Mouse (Mus musculus) midbrain, embryonic 14.5 days (tissue): Measurements from ENCODE around the gene Tent2. TPM values are rescaled to one million over a fixed set of nuclear protein-coding genes. Genes with fewer than 3 reads are reported as not detected.

ENCODE experiments used
- ATAC-seq: fragments of 200-750 bp; cut with Nextera tagmentation; 2 replicates; pipeline ENCODE4 v1.8.0; 2017; ENCODE audit warnings: moderate number of reproducible peaks, moderate library complexity; ENCODE audit not compliant: low FRiP score, low TSS enrichment
- DNase-seq: peaks from one replicate; pipeline ENCODE4 v3.0.0-alpha.2; 2015
- H3K27ac ChIP-seq: fragments of 300-500 bp; sonication (generic); replicated peaks from 2 replicates; pipeline ENCODE4 v1.5.1; 2014; ENCODE audit warnings: mild to moderate bottlenecking, low read depth, low read length, moderate library complexity
- H3K27me3 ChIP-seq: fragments of 300-500 bp; sonication (generic); 2 replicates; pipeline ENCODE4 v1.6.1; 2014; ENCODE audit warnings: low read length, control low read depth, mixed read lengths; ENCODE audit not compliant: control insufficient read depth, insufficient read depth
- H3K36me3 ChIP-seq: fragments of 300-500 bp; sonication (generic); 2 replicates; pipeline ENCODE4 v1.6.1; 2014; ENCODE audit warnings: low read length, control low read depth; ENCODE audit not compliant: control insufficient read depth, insufficient read depth
- H3K4me1 ChIP-seq: fragments of 300-500 bp; sonication (generic); 2 replicates; pipeline ENCODE4 v1.6.1; 2014; ENCODE audit warnings: mild to moderate bottlenecking, antibody characterized with exemption, low read length, control low read depth; ENCODE audit not compliant: control insufficient read depth, insufficient read depth
- H3K4me2 ChIP-seq: fragments of 300-500 bp; sonication (generic); 2 replicates; pipeline ENCODE4 v1.6.1; 2014; ENCODE audit warnings: mild to moderate bottlenecking, low read length, moderate library complexity
- H3K4me3 ChIP-seq: fragments of 300-500 bp; sonication (generic); replicated peaks from 2 replicates; pipeline ENCODE4 v1.5.1; 2014; ENCODE audit warnings: low read depth, low read length
- H3K9ac ChIP-seq: fragments of 300-500 bp; sonication (generic); replicated peaks from 2 replicates; pipeline ENCODE4 v1.6.1; 2014; ENCODE audit warnings: mild to moderate bottlenecking, low read length, moderate library complexity
- H3K9me3 ChIP-seq: fragments of 300-500 bp; sonication (generic); 2 replicates; pipeline ENCODE4 v1.6.1; 2016; ENCODE audit warnings: low read length, control low read depth, mixed read lengths; ENCODE audit not compliant: control insufficient read depth
- WGBS: fragments of 180-500 bp; shearing (Covaris S2); extraction: QIAGEN DNeasy Blood & Tissue Kit; methylation state at CpG from one replicate; pipeline ENCODE4 v1.1.7; 2014; 5-methylcytosine and 5-hydroxymethylcytosine counted together
- polyA plus RNA-seq: library from polyadenylated mRNA; unstranded; fragments of >200 nt; fragmentation: Nextera tagmentation; extraction: Ambion mirVana; gene quantifications from 2 replicates; pipeline ENCODE4 v1.2.1, GENCODE M21; 2014

The Tent2 gene
- polyA plus RNA-seq, 1 experiment from 2014 or later = 54.8 TPM

DNA sequence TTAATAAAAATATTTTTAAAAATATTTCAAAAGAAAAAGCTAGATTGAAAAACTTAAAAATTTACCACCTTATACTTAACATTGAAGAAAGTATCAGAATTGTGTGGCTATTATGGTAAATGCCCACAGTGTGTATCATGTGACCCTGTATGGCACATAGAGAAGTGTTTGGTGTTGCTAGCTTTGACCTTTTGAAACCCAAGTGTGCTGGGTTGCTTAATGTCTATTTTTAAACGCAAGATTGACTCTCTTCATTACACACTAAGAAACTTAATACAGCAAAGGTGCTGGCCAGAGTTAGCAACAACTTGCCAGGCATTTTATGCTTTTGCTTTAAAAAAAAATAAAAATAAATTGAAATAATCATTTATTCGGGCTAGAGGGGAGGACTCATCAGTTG lies 56.7 kb downstream of the Tent2 start:
- H3K4me3 ChIP-seq = no peak overlapping the region
- H3K4me2 ChIP-seq = no peak overlapping the region
- H3K36me3 ChIP-seq = no peaks in the 10 kb centered on the region
- H3K4me1 ChIP-seq = no peaks in the 10 kb centered on the region
- 88% methylated on average over 2 of the region's 2 CpGs for WGBS
- H3K9ac ChIP-seq = no peak overlapping the region
- H3K27ac ChIP-seq = no peak overlapping the region
- H3K27me3 ChIP-seq = no peaks in the 10 kb centered on the region
- no peaks in the 10 kb centered on the region for H3K9me3 ChIP-seq
- DNase-seq (no peak), ATAC-seq (no peak)

DNA sequence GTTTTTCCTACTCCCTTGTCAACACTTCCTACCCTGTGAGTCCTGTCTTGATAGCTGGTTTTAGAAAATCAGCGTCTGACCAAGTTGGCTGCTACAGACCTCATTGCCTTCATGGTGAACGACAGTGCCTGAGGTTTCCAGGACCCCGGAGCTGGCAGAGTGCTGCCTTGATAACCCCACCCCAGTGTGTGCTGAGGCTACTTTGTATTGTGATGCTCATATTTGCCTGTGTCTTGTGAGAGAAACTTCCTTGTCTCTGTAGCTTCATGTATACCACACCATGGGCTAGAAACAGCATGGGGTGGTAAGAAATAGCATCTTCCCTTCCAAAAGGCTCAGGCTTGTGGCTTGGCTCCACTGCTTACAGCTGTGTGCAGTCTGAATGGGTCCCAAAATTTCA lies 61.5 kb downstream of the Tent2 start:
- 91% methylated on average over 3 of the region's 3 CpGs for WGBS
- DNase-seq = no peak

DNA sequence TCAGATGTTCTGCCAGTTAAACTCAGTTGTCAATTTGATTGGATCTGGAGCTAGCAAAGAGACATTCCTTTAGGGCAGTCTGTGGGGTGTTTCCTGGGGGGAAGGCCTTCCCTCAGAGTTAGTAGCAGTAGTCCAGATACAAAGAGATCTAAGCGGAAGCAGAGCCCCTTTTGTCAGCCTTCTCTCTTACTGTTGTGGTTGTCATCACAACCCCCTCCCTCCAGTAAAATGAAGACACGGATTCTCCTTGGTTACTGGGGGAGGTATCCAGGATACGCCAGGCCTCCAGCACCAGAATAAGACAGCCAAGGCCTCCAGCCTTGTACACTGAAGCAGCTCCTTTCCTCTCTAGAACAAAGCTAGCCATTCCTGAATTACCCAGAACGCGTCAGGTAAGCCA lies 63.2 kb downstream of the Tent2 start:
- no peaks in the 10 kb centered on the region for H3K9me3 ChIP-seq
- 0 out of 2 replicates have a peak, but pooled peaks cover 2% of the 10 kb centered on the region for H3K4me1 ChIP-seq
- ATAC-seq (no peak), DNase-seq (peak; percentile 26)
- no peak overlapping the region for H3K4me3 ChIP-seq
- no peak overlapping the region for H3K27ac ChIP-seq
- H3K9ac ChIP-seq = no peak overlapping the region
- 30% methylated on average over 5 of the region's 5 CpGs for WGBS
- no peaks in the 10 kb centered on the region for H3K27me3 ChIP-seq
- H3K36me3 ChIP-seq = no peaks in the 10 kb centered on the region
- H3K4me2 ChIP-seq = no peak overlapping the region

More for the DNA sequence above, 61.5 kb downstream of the Tent2 start:
- H3K9me3 ChIP-seq = no peaks in the 10 kb centered on the region
- 0 out of 2 replicates have a peak, but pooled peaks cover 2% of the 10 kb centered on the region for H3K4me1 ChIP-seq
- no peaks in the 10 kb centered on the region for H3K27me3 ChIP-seq
- no peak overlapping the region for H3K4me3 ChIP-seq
- H3K4me2 ChIP-seq = no peak overlapping the region
- no peaks in the 10 kb centered on the region for H3K36me3 ChIP-seq
- H3K9ac ChIP-seq = no peak overlapping the region
- ATAC-seq = no peak
- H3K27ac ChIP-seq = no peak overlapping the region

DNA sequence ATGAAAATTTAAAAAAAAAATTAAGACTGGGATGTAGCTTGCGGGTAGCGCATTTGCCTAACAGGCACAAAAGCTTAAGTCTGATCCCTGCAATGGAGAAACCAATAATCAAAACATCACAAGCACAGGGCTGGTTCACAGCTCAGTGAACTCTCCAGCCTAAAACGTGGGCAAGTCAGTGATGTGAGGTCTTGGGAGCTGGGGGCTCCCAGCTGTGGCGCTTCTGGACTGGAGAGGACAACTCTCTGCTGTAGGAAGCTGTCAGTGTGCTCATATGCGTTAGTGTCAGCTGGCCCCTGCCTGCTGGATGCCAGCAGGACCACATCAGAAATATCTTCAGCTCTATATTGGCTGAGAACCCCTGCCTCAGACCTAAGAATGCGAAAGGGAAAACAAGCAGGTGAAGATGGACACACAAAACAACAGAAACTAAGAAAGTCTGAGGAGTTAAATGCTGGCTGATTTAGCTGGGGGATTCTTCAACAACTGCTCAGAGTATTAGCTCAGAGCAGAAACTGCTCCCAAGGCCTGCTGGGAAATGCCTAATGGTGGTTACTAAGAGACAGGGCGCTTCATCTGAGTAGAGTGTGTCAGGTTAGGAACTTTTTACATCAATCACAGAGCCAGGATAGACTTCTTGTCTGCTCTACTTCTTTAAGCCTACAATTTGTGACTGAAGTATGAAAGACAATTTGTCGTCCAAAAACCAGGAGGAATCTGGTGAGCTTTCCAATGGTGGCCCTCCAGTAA lies 63.9 kb downstream of the Tent2 start:
- no peaks in the 10 kb centered on the region for H3K27me3 ChIP-seq
- ATAC-seq = no peak
- H3K4me3 ChIP-seq = no peak overlapping the region
- DNase-seq = peak; percentile 22
- no peak overlapping the region for H3K9ac ChIP-seq
- no peak overlapping the region for H3K27ac ChIP-seq
- H3K36me3 ChIP-seq = no peaks in the 10 kb centered on the region
- no peak overlapping the region for H3K4me2 ChIP-seq
- WGBS = 55% methylated on average over 8 of the region's 8 CpGs
- no peaks in the 10 kb centered on the region for H3K9me3 ChIP-seq
- 0 out of 2 replicates have a peak, but pooled peaks cover 2% of the 10 kb centered on the region for H3K4me1 ChIP-seq

DNA sequence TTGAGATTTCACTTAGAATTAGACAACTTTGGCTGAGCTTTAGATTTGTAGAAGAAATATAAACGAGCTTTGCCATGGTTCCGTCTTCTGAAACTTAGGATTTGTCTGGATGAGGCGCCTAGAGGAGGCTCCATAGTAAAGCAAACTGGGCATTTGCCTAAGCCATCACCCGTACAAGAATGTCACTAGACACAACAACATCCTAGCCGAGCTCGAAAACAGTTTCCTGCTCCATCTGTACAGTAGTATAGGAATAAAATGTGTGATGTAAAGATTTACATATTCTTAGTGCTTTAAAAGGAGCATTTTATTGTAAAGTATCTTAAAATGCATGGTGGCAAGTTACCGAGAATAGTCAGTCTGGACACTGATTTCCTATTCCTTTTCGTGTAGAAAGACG lies 69.9 kb downstream of the Tent2 start:
- 90% methylated on average over 9 of the region's 9 CpGs for WGBS
- Histone ChIP-seq H3K4me1 (no peaks in the 10 kb centered on the region), H3K9ac (no peak overlapping the region), H3K27me3 (no peaks in the 10 kb centered on the region), H3K4me2 (no peak overlapping the region), H3K9me3 (no peaks in the 10 kb centered on the region), H3K27ac (no peak overlapping the region), H3K36me3 (no peaks in the 10 kb centered on the region), H3K4me3 (no peak overlapping the region)
- DNase-seq = no peak
- ATAC-seq = no peak

DNA sequence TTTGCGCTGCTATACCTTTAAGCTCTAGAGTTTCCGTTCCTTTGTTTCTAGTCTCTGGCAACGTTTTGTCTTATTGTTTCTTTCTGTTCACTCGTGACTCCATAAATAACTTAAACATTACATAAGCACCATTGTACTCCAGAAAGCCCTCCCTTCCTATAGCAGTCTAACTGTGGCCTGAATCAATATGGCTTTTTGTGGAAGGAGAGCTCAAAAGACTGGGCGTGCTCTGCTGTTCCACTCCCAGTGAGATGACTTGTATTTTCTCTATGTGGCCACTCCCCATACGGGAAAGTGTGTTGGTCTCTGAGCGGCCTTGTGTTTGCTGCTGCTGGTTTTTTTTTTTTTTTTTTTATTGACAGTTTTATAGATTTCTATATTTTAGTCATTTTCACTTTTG lies 74.9 kb downstream of the Tent2 start:
- ATAC-seq (no peak), DNase-seq (no peak)
- Histone ChIP-seq H3K27ac (no peak overlapping the region), H3K9ac (no peak overlapping the region), H3K27me3 (no peaks in the 10 kb centered on the region), H3K9me3 (no peaks in the 10 kb centered on the region; the same call in 1 of the 2 replicates), H3K4me1 (no peaks in the 10 kb centered on the region), H3K36me3 (no peaks in the 10 kb centered on the region), H3K4me2 (no peak overlapping the region), H3K4me3 (no peak overlapping the region)
- 80% methylated on average over 7 of the region's 7 CpGs for WGBS

DNA sequence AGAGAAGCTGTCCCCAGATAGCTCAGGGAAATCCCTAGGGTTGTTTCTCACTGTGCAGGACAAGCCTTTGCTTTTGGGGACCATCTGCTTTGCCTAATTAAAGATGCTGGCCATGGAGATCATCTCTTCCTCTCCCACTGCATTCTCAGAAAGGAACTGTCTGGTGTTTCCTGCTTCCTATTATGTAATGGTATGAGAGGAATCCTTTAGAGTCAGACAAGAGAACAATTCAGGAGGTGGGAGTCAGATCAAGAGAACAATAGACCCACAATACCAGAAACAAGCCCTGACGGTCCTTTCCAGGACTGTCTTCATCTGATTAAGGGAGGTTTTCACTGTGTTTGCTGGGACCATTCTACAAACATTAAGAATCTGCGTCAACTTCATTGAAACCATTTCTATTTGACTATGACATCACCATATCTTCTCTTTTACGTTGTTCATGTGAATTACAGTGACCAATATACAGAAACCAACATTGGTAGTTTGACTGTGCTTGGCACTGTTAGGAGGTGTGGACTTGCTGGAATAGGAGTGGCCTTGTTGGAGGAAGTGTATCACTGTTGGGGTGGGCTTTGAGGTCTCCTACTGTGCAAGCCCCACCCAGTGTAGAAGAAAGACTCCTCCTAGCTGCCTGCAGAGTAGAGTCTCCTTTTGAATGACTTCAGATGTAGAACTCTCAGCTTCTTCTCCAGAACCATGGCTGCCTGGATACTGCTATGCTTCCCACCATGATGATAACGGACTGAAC lies 89.7 kb downstream of the Tent2 start:
- no peak overlapping the region for H3K4me2 ChIP-seq
- H3K36me3 ChIP-seq = no peaks in the 10 kb centered on the region
- WGBS = 62% methylated on average over 4 of the region's 4 CpGs
- DNase-seq (no peak), ATAC-seq (no peak)
- H3K9ac ChIP-seq = no peak overlapping the region
- H3K4me3 ChIP-seq = no peak overlapping the region
- no peaks in the 10 kb centered on the region for H3K4me1 ChIP-seq
- H3K9me3 ChIP-seq = no peaks in the 10 kb centered on the region
- no peak overlapping the region for H3K27ac ChIP-seq
- no peaks in the 10 kb centered on the region for H3K27me3 ChIP-seq

DNA sequence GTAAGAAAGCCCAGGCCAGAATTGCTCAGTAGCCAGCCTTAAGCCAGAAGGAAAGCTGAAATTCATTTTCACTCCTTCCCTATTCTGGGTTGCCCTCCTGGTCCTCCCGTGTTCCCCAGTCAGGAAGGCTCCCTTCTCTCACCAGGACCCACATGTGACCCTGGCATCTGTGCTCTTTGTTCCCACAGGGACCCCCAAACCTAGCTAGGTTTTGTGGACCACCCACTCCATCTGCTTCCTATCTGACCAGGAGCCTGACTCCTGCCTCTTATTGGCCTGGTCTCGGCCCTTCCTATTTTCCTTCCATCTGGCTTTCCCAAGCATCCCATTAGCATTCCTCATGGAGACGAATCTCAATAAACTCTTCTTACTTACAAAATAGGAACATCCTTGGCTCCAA lies 93.6 kb downstream of the Tent2 start:
- Histone ChIP-seq H3K4me1 (no peaks in the 10 kb centered on the region), H3K4me3 (no peak overlapping the region), H3K9me3 (no peaks in the 10 kb centered on the region), H3K9ac (no peak overlapping the region), H3K4me2 (no peak overlapping the region), H3K27ac (no peak overlapping the region), H3K36me3 (no peaks in the 10 kb centered on the region), H3K27me3 (no peaks in the 10 kb centered on the region)
- DNase-seq = no peak
- no peak for ATAC-seq
- WGBS = 77% methylated on average over 3 of the region's 3 CpGs

DNA sequence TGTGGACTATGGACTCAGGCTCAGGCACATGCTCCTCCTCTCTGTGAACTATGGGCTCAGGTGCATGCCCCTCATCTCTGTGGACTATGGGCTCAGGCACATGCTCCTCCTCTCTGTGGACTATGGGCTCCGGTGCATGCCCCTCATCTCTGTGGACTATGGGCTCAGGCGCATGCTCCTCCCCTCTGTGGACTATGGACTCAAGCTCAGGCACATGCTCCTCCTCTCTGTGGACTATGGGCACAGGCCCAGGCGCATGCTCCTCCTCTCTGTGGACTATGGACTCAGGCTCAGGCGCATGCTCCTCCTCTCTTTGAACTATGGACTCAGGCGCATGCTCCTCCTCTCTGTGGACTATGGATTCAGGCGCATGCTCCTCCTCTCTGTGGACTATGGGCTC lies 95.5 kb downstream of the Tent2 start:
- WGBS = 94% methylated on average over 6 of the region's 6 CpGs
- DNase-seq (no peak), ATAC-seq (no peak)
- no peaks in the 10 kb centered on the region for H3K4me1 ChIP-seq
- no peaks in the 10 kb centered on the region for H3K36me3 ChIP-seq
- no peak overlapping the region for H3K4me2 ChIP-seq
- H3K27me3 ChIP-seq = no peaks in the 10 kb centered on the region
- no peaks in the 10 kb centered on the region for H3K9me3 ChIP-seq
- no peak overlapping the region for H3K9ac ChIP-seq
- H3K4me3 ChIP-seq = no peak overlapping the region
- H3K27ac ChIP-seq = no peak overlapping the region
